Mouse (Mus musculus): Measurements from ENCODE around the gene Gpc1. TPM values are rescaled to one million over a fixed set of nuclear protein-coding genes. Genes with fewer than 3 reads are reported as not detected.

Gpc1 gene
- polyA plus RNA-seq, 1 experiment from 2014 or later = 66.1 TPM

- Histone ChIP-seq H3K9ac (no peak overlapping the region), H3K36me3 (peaks cover 7% of the 10 kb centered on the region; the same call in 1 of the 2 replicates), H3K4me2 (no peak overlapping the region), H3K4me1 (peaks cover 38% of the 10 kb centered on the region), H3K27ac (no peak overlapping the region), H3K9me3 (no peaks in the 10 kb centered on the region), H3K27me3 (peaks cover 11% of the 10 kb centered on the region; the same call in 1 of the 2 replicates), H3K4me3 (no peak overlapping the region)
- WGBS = 60% methylated on average over 4 of the region's 4 CpGs
- no peak for ATAC-seq (ENCODE audit: insufficient number of reproducible peaks, insufficient read depth, low FRiP score, low TSS enrichment, low read depth)
These were observed 77.6 kb downstream of the Gpc1 start for GRCm38 (mm10) chr1:92909068-92909467.

MicroRNA genes within 50 kb of the gene (microRNA counts, 519-probe panel; counts per million panel counts)
- microRNA mmu-miR-149 = 3,777 counts per million, percentile 83 among the panel's probes with 10 or more counts

Small RNA genes lying within 50 kb of the gene (microRNA-seq; reads per million reads assigned to microRNA genes)
- gene Mir149 = 7,187 reads per million, percentile 93 among the genes with 10 or more reads in this experiment

Other genes with a start within 250 kb of the Gpc1 start
- 0.07 TPM in 1 of 2 replicates, not detected in the other for gene Olfr1412, start 245.9 kb upstream of the Gpc1 start, polyA plus RNA-seq (2015; fragmentation: Nextera tagmentation; extraction: Ambion mirVana)
- gene Olfr1411, start 237.2 kb upstream of the Gpc1 start, polyA plus RNA-seq (2015; fragmentation: Nextera tagmentation; extraction: Ambion mirVana) = not detected in 2 replicates
- gene Olfr1410, start 225.9 kb upstream of the Gpc1 start, polyA plus RNA-seq (2015; fragmentation: Nextera tagmentation; extraction: Ambion mirVana) = not detected in 2 replicates
- gene Olfr12, start 213.9 kb upstream of the Gpc1 start, polyA plus RNA-seq (2015; fragmentation: Nextera tagmentation; extraction: Ambion mirVana) = not detected in 2 replicates
- 391 and 404 TPM in 2 replicates for gene Cops9, start 189.7 kb upstream of the Gpc1 start, polyA plus RNA-seq (2015; fragmentation: Nextera tagmentation; extraction: Ambion mirVana)
- not detected in 2 replicates for gene Otos, start 182.8 kb upstream of the Gpc1 start, polyA plus RNA-seq (2015; fragmentation: Nextera tagmentation; extraction: Ambion mirVana)
- 0.38 and 0.40 TPM in 2 replicates for gene Ankmy1, start 71.3 kb downstream of the Gpc1 start, polyA plus RNA-seq (2015; fragmentation: Nextera tagmentation; extraction: Ambion mirVana)
- 9.4 and 10.5 TPM in 2 replicates for gene Dusp28, start 75.3 kb downstream of the Gpc1 start, polyA plus RNA-seq (2015; fragmentation: Nextera tagmentation; extraction: Ambion mirVana)
- 29.4 and 30.0 TPM in 2 replicates for gene Rnpepl1, start 79.1 kb downstream of the Gpc1 start, polyA plus RNA-seq (2015; fragmentation: Nextera tagmentation; extraction: Ambion mirVana)
- gene Capn10, start 102.7 kb downstream of the Gpc1 start, polyA plus RNA-seq (2015; fragmentation: Nextera tagmentation; extraction: Ambion mirVana) = 34.1 and 36.2 TPM in 2 replicates
- 0.34 and 0.73 TPM in 2 replicates for gene Gpr35, start 119.2 kb downstream of the Gpc1 start, polyA plus RNA-seq (2015; fragmentation: Nextera tagmentation; extraction: Ambion mirVana)
- gene Aqp12, start 174.7 kb downstream of the Gpc1 start, polyA plus RNA-seq (2015; fragmentation: Nextera tagmentation; extraction: Ambion mirVana) = not detected in 2 replicates

All from embryonic facial prominence, embryonic 13.5 days (tissue).